Mouse (Mus musculus) liver, adult 2 months (tissue): ENCODE measurements around the gene Orc2. TPM values are rescaled to one million over a fixed set of nuclear protein-coding genes. Genes with fewer than 3 reads are reported as not detected.

ENCODE experiments used
- DNase-seq: peaks from one replicate; pipeline ENCODE4 v3.0.0-alpha.2; 2011; ENCODE audit warnings: low read depth, low spot score; ENCODE audit errors: extremely low read depth
- H3K27ac ChIP-seq: fragments of 200-500 bp; replicated peaks from 2 replicates; pipeline ENCODE4 v1.5.1; 2012; ENCODE audit warnings: low read depth, mild to moderate bottlenecking, control low read depth, inconsistent platforms, low read length; ENCODE audit not compliant: insufficient read depth
- H3K27me3 ChIP-seq: fragments of 200-500 bp; 2 replicates; pipeline ENCODE4 v1.6.1; 2012; ENCODE audit warnings: mild to moderate bottlenecking, moderate library complexity, low read length, inconsistent platforms; ENCODE audit not compliant: control insufficient read depth, insufficient read depth
- H3K36me3 ChIP-seq: fragments of 200-500 bp; 2 replicates; pipeline ENCODE4 v1.6.1; 2012; ENCODE audit warnings: low read length, inconsistent platforms; ENCODE audit not compliant: control insufficient read depth, insufficient read depth
- H3K4me1 ChIP-seq: fragments of 200-500 bp; 2 replicates; pipeline ENCODE4 v1.6.1; 2011; ENCODE audit warnings: low read length; ENCODE audit not compliant: control insufficient read depth, insufficient read depth
- H3K4me3 ChIP-seq: fragments of 200-500 bp; 2 replicates; pipeline ENCODE4 v1.5.1; 2011; ENCODE audit warnings: low read depth, mild to moderate bottlenecking, control low read depth, low read length, moderate library complexity; ENCODE audit not compliant: insufficient read depth
- H3K79me2 ChIP-seq: fragments of 200-500 bp; 2 replicates; pipeline ENCODE4 v1.6.1; 2012; ENCODE audit warnings: inconsistent platforms, mild to moderate bottlenecking, low read length, moderate library complexity; ENCODE audit not compliant: control insufficient read depth, insufficient read depth
- H3K9ac ChIP-seq: fragments of 200-500 bp; 2 replicates; pipeline ENCODE4 v1.6.1; 2012; ENCODE audit warnings: low read depth, mild to moderate bottlenecking, control low read depth, inconsistent platforms, low read length
- CTCF ChIP-seq: fragments of 200-500 bp; IDR thresholded peaks from 2 replicates; pipeline ENCODE4 v1.5.1; 2011; ENCODE audit warnings: low read depth, low read length, control low read depth
- POLR2A ChIP-seq: fragments of 200-500 bp; IDR thresholded peaks from 2 replicates; pipeline ENCODE4 v1.6.1; 2011; ENCODE audit warnings: low read length, control low read depth; ENCODE audit not compliant: insufficient read depth; ENCODE audit errors: extremely low read depth
- WGBS: fragments of 180-500 bp; shearing (Covaris S2); methylation state at CpG from one replicate; pipeline ENCODE4 v1.1.7; 2018; 5-methylcytosine and 5-hydroxymethylcytosine counted together
- polyA plus RNA-seq: library from polyadenylated mRNA; depleted of rRNA; stranded (reverse); fragments of >200 nt; gene quantifications from 2 replicates; pipeline ENCODE4 v1.2.3, GENCODE M21; 2012
- total RNA-seq: library from RNA; depleted of rRNA; stranded (reverse); fragments of >200 nt; gene quantifications from 2 replicates; pipeline ENCODE4 v1.2.3, GENCODE M21; 2014

The Orc2 gene
- total and polyA plus RNA-seq, 2 experiments, result 1.6 to 5.2 TPM

GRCm38 (mm10) chr1:58448396-58448795, 56.5 kb downstream of the Orc2 start:
- Histone ChIP-seq H3K4me3 (no peak overlapping the region), H3K36me3 (peaks cover 8% of the 10 kb centered on the region), H3K4me1 (peaks cover 12% of the 10 kb centered on the region), H3K79me2 (peaks cover 11% of the 10 kb centered on the region), H3K27me3 (no peaks in the 10 kb centered on the region), H3K27ac (no peak overlapping the region), H3K9ac (no peak overlapping the region)
- WGBS, result 81% methylated on average over 7 of the region's 7 CpGs
- no peak for DNase-seq
- TF ChIP-seq POLR2A, result no peak

GRCm38 (mm10) chr1:58447766-58448165, 57.1 kb downstream of the Orc2 start:
- Histone ChIP-seq H3K27ac (no peak overlapping the region), H3K79me2 (peaks cover 11% of the 10 kb centered on the region), H3K4me1 (peaks cover 12% of the 10 kb centered on the region), H3K9ac (no peak overlapping the region), H3K27me3 (no peaks in the 10 kb centered on the region), H3K4me3 (no peak overlapping the region), H3K36me3 (peaks cover 8% of the 10 kb centered on the region; the same call in 1 of the 2 replicates)
- DNase-seq, result no peak
- 93% methylated on average over 7 of the region's 7 CpGs for WGBS
- TF ChIP-seq POLR2A (no peak), CTCF (no peak)

DNA sequence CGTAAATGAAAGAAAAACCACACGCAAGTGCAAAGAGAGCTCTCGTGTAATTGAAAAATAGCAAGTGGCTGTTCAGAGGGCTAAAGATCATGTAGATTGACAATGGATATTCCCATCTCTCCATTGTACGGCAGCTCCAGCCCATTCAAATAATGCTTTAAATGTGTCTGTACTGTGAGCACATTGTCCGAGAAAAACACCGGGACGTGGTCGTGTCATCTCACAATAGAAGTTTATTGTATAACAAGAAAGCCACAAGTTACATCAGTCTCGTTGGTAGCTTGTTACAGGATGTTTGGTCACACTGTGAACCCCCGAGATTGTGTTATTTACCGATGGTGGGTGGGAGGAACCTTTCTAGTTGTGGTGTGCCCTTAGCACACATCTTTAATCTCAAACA, 59.0 kb downstream of the Orc2 start:
- Histone ChIP-seq H3K9ac (peak overlapping the region; percentile 77), H3K27me3 (no peaks in the 10 kb centered on the region), H3K4me1 (peaks cover 12% of the 10 kb centered on the region), H3K4me3 (peak overlapping the region; percentile 77), H3K79me2 (peaks cover 11% of the 10 kb centered on the region), H3K36me3 (peaks cover 6% of the 10 kb centered on the region; the same call in 1 of the 2 replicates), H3K27ac (peak overlapping the region; percentile 46)
- no peak for DNase-seq
- no peak for TF ChIP-seq CTCF
- TF ChIP-seq POLR2A, result no peak
- WGBS, result 1% methylated on average over 11 of the region's 11 CpGs

DNA sequence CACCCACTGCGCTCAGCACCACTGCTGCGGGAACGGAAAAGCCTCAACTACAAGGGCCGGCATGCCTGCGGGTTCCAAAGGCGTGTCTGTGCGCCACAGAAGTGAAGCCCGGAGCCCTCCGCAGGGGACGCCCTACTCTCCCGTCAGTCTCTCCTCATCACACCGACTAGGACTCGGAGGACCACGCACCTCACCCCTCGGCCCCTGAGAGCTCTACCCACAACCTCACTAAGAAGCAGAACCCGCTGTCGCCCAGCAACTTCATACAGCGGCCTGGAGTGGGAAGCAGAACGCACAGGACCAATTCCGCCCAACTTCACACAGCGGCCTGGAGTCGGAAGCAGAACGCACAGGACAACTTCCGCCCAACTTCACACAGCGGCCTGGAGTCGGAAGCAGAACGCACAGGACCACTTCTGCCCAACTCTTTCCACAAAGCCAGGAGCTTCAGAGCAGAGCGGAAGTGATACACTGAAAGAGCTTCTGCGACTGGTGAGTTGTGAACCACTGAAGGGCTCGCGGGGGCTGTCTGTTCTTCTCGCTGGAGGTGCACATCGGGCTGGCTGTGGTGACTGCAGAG, 59.7 kb downstream of the Orc2 start, which contains the start of the genes Nif3l1 and Ppil3:
Gene Nif3l1 (plus strand): TSS at position 9 of the 580 bp plus-strand sequence.
Gene Ppil3 (minus strand): TSS at position 344 of the 580 bp plus-strand sequence.
- peak; percentile 90 for DNase-seq
- Histone ChIP-seq H3K4me3 (peak within 1 kb of the TSS; percentile 77), H3K9ac (peak within 1 kb of the TSS; percentile 88), H3K4me1 (peaks cover 12% of the 10 kb centered on the region), H3K79me2 (peaks cover 11% of the 10 kb centered on the region), H3K27me3 (no peaks in the 10 kb centered on the region), H3K27ac (peak within 1 kb of the TSS; percentile 65), H3K36me3 (peaks cover 3% of the 10 kb centered on the region; the same call in 1 of the 2 replicates)
- TF ChIP-seq CTCF (peak; percentile 35), POLR2A (peak; percentile 62)
- under 1% methylated on average over 33 of the region's 33 CpGs for WGBS

DNA sequence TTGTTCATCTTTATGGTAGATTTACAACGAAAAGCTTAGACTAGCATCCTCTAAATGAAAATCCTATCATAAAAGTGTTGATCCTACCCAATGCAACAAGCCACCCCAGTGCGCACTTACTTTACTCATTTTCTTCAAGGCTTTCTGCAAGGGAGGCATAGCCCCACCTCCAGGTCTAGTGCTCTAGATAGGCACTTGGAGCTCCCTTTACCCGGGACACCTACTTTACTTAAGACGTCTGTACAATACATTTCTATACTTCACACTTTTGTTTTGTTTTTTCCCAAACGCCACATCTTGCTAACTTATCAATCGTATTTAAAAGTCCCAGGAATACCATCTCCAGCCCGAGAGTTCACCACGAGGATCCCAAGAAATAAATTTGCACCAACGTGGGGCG, 60.2 kb downstream of the Orc2 start:
- Histone ChIP-seq H3K4me1 (peaks cover 12% of the 10 kb centered on the region), H3K4me3 (peak overlapping the region; percentile 77), H3K27me3 (no peaks in the 10 kb centered on the region), H3K79me2 (peaks cover 11% of the 10 kb centered on the region), H3K9ac (peak overlapping the region; percentile 88), H3K36me3 (peaks cover 3% of the 10 kb centered on the region; the same call in 1 of the 2 replicates), H3K27ac (peak overlapping the region; percentile 65; the same call in 1 of the 2 replicates)
- no peak for TF ChIP-seq CTCF
- no peak for TF ChIP-seq POLR2A
- 9% methylated on average over 10 of the region's 10 CpGs for WGBS
- no peak for DNase-seq

DNA sequence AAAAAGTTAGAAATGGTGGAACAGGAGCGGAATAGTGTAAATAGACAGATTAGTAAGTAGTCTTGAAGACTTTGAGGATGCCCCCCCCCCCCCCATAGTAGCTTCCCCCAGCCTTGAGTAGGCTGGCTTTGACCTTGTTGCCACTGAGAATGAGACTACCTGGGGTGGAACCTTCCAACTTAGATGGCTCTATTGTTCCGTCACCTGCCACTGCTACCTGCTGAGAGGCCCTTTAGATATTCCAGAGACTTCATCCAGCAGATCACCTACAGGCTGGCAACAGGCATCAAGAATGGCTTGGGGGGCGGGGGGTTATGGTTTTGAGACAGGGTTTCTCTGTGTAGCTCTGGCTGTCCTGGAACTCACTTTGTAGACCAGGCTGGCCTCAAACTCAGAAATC, 80.4 kb downstream of the Orc2 start:
- H3K27me3 ChIP-seq, result no peaks in the 10 kb centered on the region
- no peak for TF ChIP-seq POLR2A
- no peak for TF ChIP-seq CTCF
- 88% methylated on average over 3 of the region's 3 CpGs for WGBS
- peaks cover 12% of the 10 kb centered on the region for H3K4me1 ChIP-seq
- H3K27ac ChIP-seq, result no peak overlapping the region
- no peak for DNase-seq
- H3K9ac ChIP-seq, result no peak overlapping the region
- H3K36me3 ChIP-seq, result peaks cover 16% of the 10 kb centered on the region
- H3K4me3 ChIP-seq, result no peak overlapping the region
- peaks cover 12% of the 10 kb centered on the region; the same call in 1 of the 2 replicates for H3K79me2 ChIP-seq
